In the genomic region with DNA sequence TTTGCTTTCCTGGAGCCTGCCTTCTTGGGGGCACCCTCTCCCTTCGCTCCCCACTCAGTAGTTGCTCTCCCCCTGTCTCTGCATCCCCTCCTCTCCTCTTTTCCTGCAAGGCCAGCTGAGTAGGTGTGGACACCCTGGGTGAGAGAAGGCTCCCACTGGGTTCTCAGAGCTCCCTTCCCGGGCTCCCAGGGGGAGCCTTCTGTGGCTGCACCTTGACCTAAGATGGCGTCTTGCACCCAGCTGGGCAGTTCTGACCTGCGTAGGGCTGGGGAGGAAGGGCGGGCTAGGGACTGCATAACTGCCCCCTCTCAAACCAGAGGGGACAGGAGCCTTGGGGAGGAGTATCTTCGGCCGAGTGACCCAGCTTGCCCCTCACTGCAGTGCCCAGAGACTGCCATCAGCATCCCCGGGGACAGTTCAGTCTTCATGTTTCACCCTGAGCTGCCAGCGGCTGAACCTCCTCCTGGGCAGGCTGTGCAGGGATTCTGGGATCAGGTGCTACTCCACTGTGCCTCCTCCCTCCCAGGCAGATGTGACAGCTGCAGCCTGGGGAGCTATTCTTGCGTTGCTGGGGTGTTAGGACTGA, we compare ENCODE assay signal across 8 mouse cellular contexts. TPM values are rescaled to one million over a fixed set of nuclear protein-coding genes. Genes with fewer than 3 reads are reported as not detected.
DNase-seq lines count a peak whose midpoint lies in the region; ATAC-seq and TF ChIP-seq lines count a peak whose summit lies in the region.

No protein-coding gene starts in this region.

- DNase-seq in thymus, adult 2 months, result no peak
- no peak for DNase-seq in thymus, postnatal 10 days (ENCODE audit: low spot score in 2 of 2)
- peak; percentile 69 for DNase-seq in embryonic facial prominence, embryonic 14.5 days (ENCODE audit: low spot score)
- DNase-seq in liver, embryonic 14.5 days (ENCODE audit: low read depth in 3 of 3, low spot score in 3 of 3), result no peak
- DNase-seq in stomach, postnatal 0 days (ENCODE audit: low spot score), result peak; percentile 58
- no peak for DNase-seq in urinary bladder, postnatal 10 days (ENCODE audit: low spot score)
- DNase-seq in right cerebral cortex, postnatal 36 days (ENCODE audit: low spot score in 2 of 2), result no peak

- WGBS in thymus, adult 2 months, result 55% methylated on average over 10 of the region's 10 CpGs
- WGBS in embryonic facial prominence, embryonic 14.5 days, result 3% methylated on average over 10 of the region's 10 CpGs
- 3% methylated on average over 10 of the region's 10 CpGs for WGBS in hindbrain, embryonic 15.5 days
- 26% methylated on average over 10 of the region's 10 CpGs for WGBS in liver, embryonic 14.5 days (ENCODE audit: insufficient replicate concordance)
- 6% methylated on average over 9 of the region's 10 CpGs for WGBS in stomach, postnatal 0 days

- no peak for TF ChIP-seq CTCF in thymus, adult 2 months (IDR thresholded peaks at IDR 0.05; ENCODE audit: borderline replicate concordance, control insufficient read depth, extremely low read depth, insufficient read depth, low read length, poor library complexity)
- TF ChIP-seq CTCF in liver, embryonic 14.5 days (IDR thresholded peaks at IDR 0.05; ENCODE audit: low read depth), result no peak
- TF ChIP-seq CTCF in stomach, postnatal 0 days (IDR thresholded peaks at IDR 0.05; ENCODE audit: low read depth), result no peak

- 0 out of 2 replicates have a peak, but pooled peaks have one; percentile 0 for ATAC-seq in embryonic facial prominence, embryonic 14.5 days (ENCODE audit: low read depth)
- peak; percentile 31 for ATAC-seq in hindbrain, embryonic 15.5 days (ENCODE audit: low FRiP score, low read depth)
- ATAC-seq in liver, embryonic 14.5 days (ENCODE audit: insufficient read depth), result 0 out of 2 replicates have a peak, but pooled peaks have one; percentile 5
- peak; percentile 17 for ATAC-seq in stomach, postnatal 0 days (ENCODE audit: low FRiP score, low TSS enrichment)

- H3K27me3 ChIP-seq in thymus, adult 2 months (ENCODE audit: control insufficient read depth, insufficient read depth, low read length), result no peaks in the 10 kb centered on the region
- H3K27me3 ChIP-seq in embryonic facial prominence, embryonic 14.5 days (replicated peaks; ENCODE audit: control insufficient read depth, insufficient read depth, low read length), result no peaks in the 10 kb centered on the region
- H3K27me3 ChIP-seq in hindbrain, embryonic 15.5 days, result no peaks in the 10 kb centered on the region
- peaks cover 38% of the 10 kb centered on the region for H3K27me3 ChIP-seq in liver, embryonic 14.5 days (ENCODE audit: control insufficient read depth, insufficient read depth, low read length)
- H3K27me3 ChIP-seq in stomach, postnatal 0 days (ENCODE audit: control insufficient read depth, insufficient read depth, low read length), result no peaks in the 10 kb centered on the region

- no peak for TF ChIP-seq EP300 in liver, embryonic 14.5 days (IDR thresholded peaks at IDR 0.05; ENCODE audit: low read depth)
- TF ChIP-seq EP300 in stomach, postnatal 0 days (optimal IDR thresholded peaks at IDR 0.05), result no peak

- H3K4me3 ChIP-seq in thymus, adult 2 months (ENCODE audit: control insufficient read depth, insufficient read depth, low read length), result peak overlapping the region; percentile 62
- H3K4me3 ChIP-seq in embryonic facial prominence, embryonic 14.5 days (ENCODE audit: low read depth, low read length), result peak overlapping the region; percentile 82
- peak overlapping the region; percentile 88 for H3K4me3 ChIP-seq in hindbrain, embryonic 15.5 days
- H3K4me3 ChIP-seq in liver, embryonic 14.5 days (ENCODE audit: insufficient read depth in 1 of 2, low read depth in 2 of 2, low read length in 2 of 2), result peak overlapping the region; percentile 7 to 70; a peak in 2 of 4 replicates
- peak overlapping the region; percentile 79 for H3K4me3 ChIP-seq in stomach, postnatal 0 days (ENCODE audit: low read depth, low read length)

- H3K9me3 ChIP-seq in embryonic facial prominence, embryonic 14.5 days (ENCODE audit: control insufficient read depth, low read length), result no peaks in the 10 kb centered on the region
- no peaks in the 10 kb centered on the region for H3K9me3 ChIP-seq in hindbrain, embryonic 15.5 days
- H3K9me3 ChIP-seq in liver, embryonic 14.5 days (ENCODE audit: control insufficient read depth, low read length), result no peaks in the 10 kb centered on the region
- no peaks in the 10 kb centered on the region for H3K9me3 ChIP-seq in stomach, postnatal 0 days (ENCODE audit: control insufficient read depth, low read length)

- TF ChIP-seq POLR2A in thymus, adult 2 months (IDR thresholded peaks at IDR 0.05; ENCODE audit: control insufficient read depth, extremely low read depth, insufficient read depth, low read length, poor library complexity), result no peak

- peaks cover 35% of the 10 kb centered on the region for H3K4me1 ChIP-seq in thymus, adult 2 months (replicated peaks; ENCODE audit: control insufficient read depth, insufficient read depth, low read length)
- H3K4me1 ChIP-seq in embryonic facial prominence, embryonic 14.5 days (ENCODE audit: control insufficient read depth, insufficient read depth, low read length), result peaks cover 37% of the 10 kb centered on the region
- peaks cover 57% of the 10 kb centered on the region for H3K4me1 ChIP-seq in hindbrain, embryonic 15.5 days (replicated peaks)
- peaks cover 0 to 11% of the 10 kb centered on the region in 2 experiments; a peak in 2 of 4 replicates for H3K4me1 ChIP-seq in liver, embryonic 14.5 days (replicated peaks; ENCODE audit: control insufficient read depth in 2 of 2, insufficient read depth in 2 of 2, low read length in 1 of 2)
- H3K4me1 ChIP-seq in stomach, postnatal 0 days (replicated peaks; ENCODE audit: control insufficient read depth, insufficient read depth), result peaks cover 28% of the 10 kb centered on the region

- peak overlapping the region; percentile 90 for H3K4me2 ChIP-seq in embryonic facial prominence, embryonic 14.5 days (ENCODE audit: low read depth, low read length)
- H3K4me2 ChIP-seq in hindbrain, embryonic 15.5 days, result peak overlapping the region; percentile 84
- H3K4me2 ChIP-seq in liver, embryonic 14.5 days (ENCODE audit: low read depth), result peak overlapping the region; percentile 69
- H3K4me2 ChIP-seq in stomach, postnatal 0 days (replicated peaks; ENCODE audit: low read depth), result peak overlapping the region; percentile 87

- no peaks in the 10 kb centered on the region for H3K36me3 ChIP-seq in thymus, adult 2 months (ENCODE audit: control insufficient read depth, insufficient read depth, low read length)
- no peaks in the 10 kb centered on the region for H3K36me3 ChIP-seq in embryonic facial prominence, embryonic 14.5 days (ENCODE audit: control insufficient read depth, insufficient read depth, low read length)
- no peaks in the 10 kb centered on the region for H3K36me3 ChIP-seq in hindbrain, embryonic 15.5 days
- H3K36me3 ChIP-seq in liver, embryonic 14.5 days (replicated peaks; ENCODE audit: control insufficient read depth, insufficient read depth, low read depth), result no peaks in the 10 kb centered on the region
- H3K36me3 ChIP-seq in stomach, postnatal 0 days (ENCODE audit: control insufficient read depth, insufficient read depth, low read length), result no peaks in the 10 kb centered on the region

- peak overlapping the region; percentile 96 for H3K9ac ChIP-seq in embryonic facial prominence, embryonic 14.5 days (ENCODE audit: low read depth, low read length)
- peak overlapping the region; percentile 73 for H3K9ac ChIP-seq in hindbrain, embryonic 15.5 days
- no peak overlapping the region for H3K9ac ChIP-seq in liver, embryonic 14.5 days (replicated peaks)
- H3K9ac ChIP-seq in stomach, postnatal 0 days (ENCODE audit: low read length), result peak overlapping the region; percentile 87

- no peak overlapping the region for H3K27ac ChIP-seq in thymus, adult 2 months (ENCODE audit: control insufficient read depth, insufficient read depth, low read length)
- H3K27ac ChIP-seq in embryonic facial prominence, embryonic 14.5 days (replicated peaks; ENCODE audit: low read depth, low read length), result peak overlapping the region; percentile 96
- H3K27ac ChIP-seq in hindbrain, embryonic 15.5 days (replicated peaks), result peak overlapping the region; percentile 95
- H3K27ac ChIP-seq in liver, embryonic 14.5 days, result no peak overlapping the region
- peak overlapping the region; percentile 95 for H3K27ac ChIP-seq in stomach, postnatal 0 days (replicated peaks)

RNA-seq across cellular contexts. Expression of a gene that starts 2.7 kb away (rescaled TPM):
- 40.9 and 55.1 TPM in 2 replicates for polyA plus RNA-seq in thymus, adult 2 months (2012; rRNA removed)
- polyA plus RNA-seq in embryonic facial prominence, embryonic 14.5 days (2014; fragmentation: Nextera tagmentation; extraction: Ambion mirVana), result 64.9 and 65.2 TPM in 2 replicates
- polyA plus RNA-seq in hindbrain, embryonic 15.5 days (2015; fragmentation: Nextera tagmentation; extraction: Ambion mirVana), result 109 and 144 TPM in 2 replicates
- polyA plus RNA-seq in liver, embryonic 14.5 days (2012; rRNA removed), result 5.2 and 5.3 TPM in 2 replicates
- 12.8 and 14.1 TPM in 2 replicates for polyA plus RNA-seq in liver, embryonic 14.5 days (2014; fragmentation: Nextera tagmentation; extraction: Ambion mirVana)
- polyA plus RNA-seq in stomach, postnatal 0 days (2015; fragmentation: Nextera tagmentation; extraction: Ambion mirVana), result 29.7 and 44.0 TPM in 2 replicates

Comparison
In these comparisons a context has a peak if more than half of its experiments do, and no peak if none do; other contexts are left out.
1. DNase-seq: peak in embryonic facial prominence, embryonic 14.5 days (single experiment) and stomach, postnatal 0 days (single experiment); none in thymus, adult 2 months (single experiment), thymus, postnatal 10 days (0 of 2), liver, embryonic 14.5 days (0 of 3), urinary bladder, postnatal 10 days (single experiment) and right cerebral cortex, postnatal 36 days (0 of 2).
2. H3K27ac ChIP-seq: peak in embryonic facial prominence, embryonic 14.5 days (single experiment), hindbrain, embryonic 15.5 days (single experiment) and stomach, postnatal 0 days (single experiment); none in thymus, adult 2 months (single experiment) and liver, embryonic 14.5 days (single experiment).
3. Peak in every context shown above with its lines, with median percentiles within 50 percentile points of each other: H3K4me3 ChIP-seq, ATAC-seq and H3K4me2 ChIP-seq.